Mouse (Mus musculus) CD4-positive, CD25-positive, alpha-beta regulatory T cell (primary cell): ENCODE results near the gene Sf1. TPM values are rescaled to one million over a fixed set of nuclear protein-coding genes. Genes with fewer than 3 reads are reported as not detected.

Experiments
- polyA plus RNA-seq: library from polyadenylated mRNA; unstranded; fragments of 100-300 nt; shearing (Covaris generic); gene quantifications from one replicate; pipeline ENCODE4 v1.2.1, GENCODE M21; 2017

Sf1 gene
- polyA plus RNA-seq: 281 TPM

GRCm38 (mm10) chr19:6363411-6364240 is at the start of gene Sf1:
TSS of gene Sf1 (plus strand) at chr19:6363690.

GRCm38 (mm10) chr19:6334673-6335457 is 28.6 kb upstream of the Sf1 start, which contains the start of gene Men1:
TSS of gene Men1 (plus strand) at chr19:6334979.

GRCm38 (mm10) chr19:6340524-6341452 is 22.7 kb upstream of the Sf1 start, which contains the start of gene Map4k2:
TSS of gene Map4k2 (plus strand) at chr19:6341135.

GRCm38 (mm10) chr19:6384128-6384527 is 20.6 kb downstream of the Sf1 start, which contains the start of gene Pygm:
TSS of gene Pygm (plus strand) at chr19:6384399.

GRCm38 (mm10) chr19:6399285-6400095 is 36.0 kb downstream of the Sf1 start, which contains the start of gene Rasgrp2:
TSS of gene Rasgrp2 (plus strand) at chr19:6399340.

GRCm38 (mm10) chr19:6418233-6418879 is 54.9 kb downstream of the Sf1 start, which contains the start of gene Nrxn2:
TSS of gene Nrxn2 (plus strand) at chr19:6418731.

Other genes with a start within 250 kb of the Sf1 start
- 22.7 TPM for gene Sac3d1, start 245.0 kb upstream of the Sf1 start, polyA plus RNA-seq
- 36.9 TPM for gene Snx15, start 235.4 kb upstream of the Sf1 start, polyA plus RNA-seq
- gene Batf2, start 222.7 kb upstream of the Sf1 start, polyA plus RNA-seq: not detected
- 20.8 TPM for gene Arl2, start 222.1 kb upstream of the Sf1 start, polyA plus RNA-seq
- 0.16 TPM for gene Majin, start 179.3 kb upstream of the Sf1 start, polyA plus RNA-seq
- gene Gpha2, start 137.3 kb upstream of the Sf1 start, polyA plus RNA-seq: 0.30 TPM
- gene Ppp2r5b, start 127.8 kb upstream of the Sf1 start, polyA plus RNA-seq: 20.2 TPM
- 35.8 TPM for gene Atg2a, start 122.0 kb upstream of the Sf1 start, polyA plus RNA-seq
- gene Ehd1, start 87.0 kb upstream of the Sf1 start, polyA plus RNA-seq: 22.2 TPM
- 0.35 TPM for gene Cdc42bpg, start 57.2 kb upstream of the Sf1 start, polyA plus RNA-seq
- gene Men1, start 28.7 kb upstream of the Sf1 start, polyA plus RNA-seq: 62.9 TPM
- gene Map4k2, start 22.6 kb upstream of the Sf1 start, polyA plus RNA-seq: 205 TPM
- gene Pygm, start 20.7 kb downstream of the Sf1 start, polyA plus RNA-seq: 8.5 TPM
- 244 TPM for gene Rasgrp2, start 35.6 kb downstream of the Sf1 start, polyA plus RNA-seq
- gene Nrxn2, start 55.0 kb downstream of the Sf1 start, polyA plus RNA-seq: 0.13 TPM
- gene Slc22a12, start 179.3 kb downstream of the Sf1 start, polyA plus RNA-seq: not detected